Mouse (Mus musculus) cortical plate, adult 2 months (tissue): ENCODE results near the gene Olfr572. TPM values are rescaled to one million over a fixed set of nuclear protein-coding genes. Genes with fewer than 3 reads are reported as not detected.

Experiments
- H3K27ac ChIP-seq: fragments of 200-500 bp; 2 replicates; pipeline ENCODE4 v1.5.1; 2012; ENCODE audit warnings: low read length, control low read depth, inconsistent platforms; ENCODE audit not compliant: insufficient read depth
- H3K4me1 ChIP-seq: fragments of 200-500 bp; 2 replicates; pipeline ENCODE4 v1.6.1; 2011; ENCODE audit warnings: low read length; ENCODE audit not compliant: control insufficient read depth, insufficient read depth
- H3K4me3 ChIP-seq: fragments of 200-500 bp; 2 replicates; pipeline ENCODE4 v1.5.1; 2011; ENCODE audit warnings: mild to moderate bottlenecking, low read length, control low read depth; ENCODE audit not compliant: insufficient read depth
- CTCF ChIP-seq: fragments of 200-500 bp; IDR thresholded peaks from 2 replicates; pipeline ENCODE4 v1.5.1; 2011; ENCODE audit warnings: mild to moderate bottlenecking, control low read depth, low read length; ENCODE audit not compliant: insufficient read depth; ENCODE audit errors: extremely low read depth
- POLR2A ChIP-seq: fragments of 200-500 bp; IDR thresholded peaks from 2 replicates; pipeline ENCODE4 v1.6.1; 2011; ENCODE audit warnings: mild to moderate bottlenecking, low read length, control low read depth; ENCODE audit not compliant: insufficient read depth; ENCODE audit errors: extremely low read depth
- polyA plus RNA-seq: library from polyadenylated mRNA; depleted of rRNA; stranded (reverse); fragments of >200 nt; gene quantifications from 2 replicates; pipeline ENCODE4 v1.2.3, GENCODE M21; 2012; rRNA removed

Olfr572 gene
- polyA plus RNA-seq, 1 experiment: not detected

DNA sequence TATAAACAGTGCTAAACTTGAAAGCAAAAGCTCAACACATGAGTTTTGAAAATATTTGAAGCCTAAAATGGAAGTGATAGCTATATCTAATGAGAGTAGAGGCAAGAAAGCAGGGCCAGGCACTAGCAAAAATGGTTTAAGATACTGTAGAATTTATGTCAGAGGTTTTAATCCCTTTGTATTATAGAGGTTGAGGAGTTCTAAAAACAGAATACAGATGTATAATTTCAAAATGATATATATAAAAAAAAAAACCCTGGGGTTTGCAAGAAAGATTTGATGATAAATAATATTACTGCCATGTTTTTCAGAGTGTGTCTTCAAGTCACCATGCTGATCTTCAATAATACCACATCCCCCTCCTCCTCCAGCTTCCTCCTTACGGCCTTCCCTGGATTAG is 24.0 kb downstream of the Olfr572 start, which contains the start of gene Olfr574:
Gene Olfr574 (plus strand): TSS at position 301 of the 400 bp plus-strand sequence.
- Histone ChIP-seq H3K4me3 (no peak within 1 kb of the TSS), H3K4me1 (no peaks in the 10 kb centered on the region), H3K27ac (no peak within 1 kb of the TSS)
- TF ChIP-seq POLR2A (no peak), CTCF (no peak)

DNA sequence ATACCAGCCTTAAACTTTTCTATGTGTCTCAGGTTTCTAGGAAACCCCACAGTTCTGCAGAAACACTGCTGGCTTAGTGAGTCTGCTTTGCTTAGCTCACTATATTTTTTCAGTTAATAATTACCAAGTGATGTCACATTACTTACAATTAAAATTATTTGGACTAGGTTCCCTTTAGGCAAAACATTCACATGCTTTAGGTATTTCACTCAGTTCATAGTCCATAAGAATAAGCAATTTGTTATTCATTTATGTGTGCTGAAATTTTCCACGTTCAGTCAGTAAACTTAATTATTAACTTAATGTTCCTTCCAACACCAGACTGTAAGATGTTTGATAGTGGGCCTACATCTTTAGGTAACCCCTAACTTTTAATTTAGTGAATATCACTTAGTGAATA is 26.5 kb downstream of the Olfr572 start:
- no peak for TF ChIP-seq CTCF
- TF ChIP-seq POLR2A: no peak
- no peak overlapping the region for H3K27ac ChIP-seq
- H3K4me1 ChIP-seq: no peaks in the 10 kb centered on the region
- H3K4me3 ChIP-seq: no peak overlapping the region

DNA sequence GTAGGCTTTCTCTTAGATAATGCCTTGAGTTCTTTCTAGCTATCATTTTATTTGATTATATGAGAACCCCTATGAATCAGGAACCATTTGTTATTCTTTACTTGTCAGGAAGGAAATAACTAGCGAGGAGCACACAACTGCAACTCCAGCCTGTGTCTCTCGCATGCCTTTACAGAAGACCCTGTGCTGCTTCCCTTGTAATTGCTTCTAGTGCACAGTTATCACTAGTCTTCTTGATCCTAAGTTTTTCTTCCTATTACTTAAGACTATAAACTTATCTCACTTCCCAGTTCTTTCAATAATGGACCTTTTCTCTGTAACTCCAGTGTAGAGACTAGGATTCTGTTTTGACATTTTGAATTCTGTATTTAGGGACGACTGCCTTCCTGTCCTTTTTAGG is 33.9 kb downstream of the Olfr572 start:
- no peak for TF ChIP-seq CTCF
- Histone ChIP-seq H3K27ac (no peak overlapping the region), H3K4me3 (no peak overlapping the region), H3K4me1 (no peaks in the 10 kb centered on the region)

GRCm38 (mm10) chr7:102958593-102958992 is 34.4 kb downstream of the Olfr572 start, which contains the start of gene Olfr575:
Gene Olfr575, minus strand, starts transcription at chr7:102958775.
- Histone ChIP-seq H3K4me1 (no peaks in the 10 kb centered on the region), H3K4me3 (no peak within 1 kb of the TSS), H3K27ac (no peak within 1 kb of the TSS)
- no peak for TF ChIP-seq CTCF
- TF ChIP-seq POLR2A: no peak

DNA sequence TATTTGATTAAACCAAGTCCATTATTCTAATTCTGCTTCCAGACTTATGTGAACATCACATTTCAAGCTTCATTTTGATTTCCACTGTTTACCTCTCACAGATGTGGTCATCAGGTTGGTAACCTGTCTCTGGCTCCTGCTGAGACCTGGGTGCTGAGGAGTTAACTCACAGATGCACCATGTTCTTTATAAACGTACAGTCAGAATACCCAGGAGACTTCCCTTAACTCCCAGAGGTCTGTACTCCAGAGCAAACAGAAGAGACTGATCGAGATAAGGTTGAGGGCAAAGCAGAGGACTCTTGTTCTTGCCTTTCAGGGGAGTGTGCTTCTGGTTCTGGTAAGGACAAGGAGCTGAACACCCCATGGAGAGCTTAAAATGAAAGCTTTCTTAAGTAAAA is 38.2 kb downstream of the Olfr572 start, which contains the start of gene Olfr576:
Gene Olfr576 (plus strand): TSS at position 301 of the 400 bp plus-strand sequence.
- H3K4me1 ChIP-seq: no peaks in the 10 kb centered on the region
- no peak within 1 kb of the TSS for H3K4me3 ChIP-seq
- TF ChIP-seq POLR2A (no peak), CTCF (no peak)
- no peak within 1 kb of the TSS for H3K27ac ChIP-seq

GRCm38 (mm10) chr7:102974399-102974798 is 50.2 kb downstream of the Olfr572 start:
- 0 out of 2 replicates have a peak overlapping the region, but pooled peaks have one; percentile 56 for H3K27ac ChIP-seq
- no peaks in the 10 kb centered on the region for H3K4me1 ChIP-seq
- no peak for TF ChIP-seq CTCF
- TF ChIP-seq POLR2A: no peak
- no peak overlapping the region for H3K4me3 ChIP-seq

DNA sequence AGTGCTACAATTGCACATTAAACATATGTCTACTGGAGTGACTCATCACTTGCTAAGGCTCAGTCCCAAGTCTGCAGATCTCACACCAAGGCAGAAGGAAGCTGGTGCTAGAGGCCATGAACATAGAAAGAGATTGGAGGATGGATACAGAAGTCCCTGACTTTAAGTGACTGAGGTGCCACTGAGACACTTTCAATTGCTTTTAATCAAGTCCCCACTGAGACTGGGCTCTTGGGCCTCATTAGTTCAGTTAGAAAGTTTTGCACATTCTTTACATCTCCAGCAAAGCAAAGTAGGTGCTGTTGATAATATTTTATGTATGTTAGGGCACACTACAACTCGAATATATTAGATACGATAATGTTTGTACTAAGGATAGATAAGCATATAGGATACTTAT is 51.6 kb downstream of the Olfr572 start, which contains the start of gene Olfr577:
Gene Olfr577 (minus strand): TSS at position 101 of the 400 bp plus-strand sequence.
- Histone ChIP-seq H3K4me3 (no peak within 1 kb of the TSS), H3K27ac (no peak within 1 kb of the TSS), H3K4me1 (no peaks in the 10 kb centered on the region)
- no peak for TF ChIP-seq CTCF
- TF ChIP-seq POLR2A: no peak

Other genes with a start within 250 kb of the Olfr572 start
- gene Trim68, start 237.1 kb upstream of the Olfr572 start, polyA plus RNA-seq: 15.8 and 16.8 TPM in 2 replicates
- 0.09 and 0.10 TPM in 2 replicates for gene Olfr557, start 228.5 kb upstream of the Olfr572 start, polyA plus RNA-seq
- 0.40 and 0.47 TPM in 2 replicates for gene Olfr558, start 222.2 kb upstream of the Olfr572 start, polyA plus RNA-seq
- not detected in 2 replicates for gene Olfr33, start 205.3 kb upstream of the Olfr572 start, polyA plus RNA-seq
- not detected in 2 replicates for gene Olfr559, start 196.9 kb upstream of the Olfr572 start, polyA plus RNA-seq
- gene Olfr560, start 165.0 kb upstream of the Olfr572 start, polyA plus RNA-seq: 0.23 and 0.36 TPM in 2 replicates
- gene Olfr78, start 164.9 kb upstream of the Olfr572 start, polyA plus RNA-seq: 4.7 TPM in 2 replicates
- gene Olfr561, start 153.2 kb upstream of the Olfr572 start, polyA plus RNA-seq: 0.08 TPM in 1 of 2 replicates, not detected in the other
- not detected in 2 replicates for gene Olfr564, start 120.9 kb upstream of the Olfr572 start, polyA plus RNA-seq
- not detected in 2 replicates for gene Olfr566, start 65.6 kb upstream of the Olfr572 start, polyA plus RNA-seq
- gene Olfr568, start 47.3 kb upstream of the Olfr572 start, polyA plus RNA-seq: not detected in 2 replicates
- not detected in 2 replicates for gene Olfr569, start 33.5 kb upstream of the Olfr572 start, polyA plus RNA-seq
- gene Olfr570, start 29.8 kb upstream of the Olfr572 start, polyA plus RNA-seq: not detected in 2 replicates
- not detected in 2 replicates for gene Olfr571, start 6.9 kb upstream of the Olfr572 start, polyA plus RNA-seq
- not detected in 2 replicates for gene Olfr573-ps1, start 18.2 kb downstream of the Olfr572 start, polyA plus RNA-seq
- gene Olfr574, start 24.1 kb downstream of the Olfr572 start, polyA plus RNA-seq: not detected in 2 replicates
- gene Olfr575, start 34.4 kb downstream of the Olfr572 start, polyA plus RNA-seq: not detected in 2 replicates
- not detected in 2 replicates for gene Olfr576, start 38.3 kb downstream of the Olfr572 start, polyA plus RNA-seq
- not detected in 2 replicates for gene Olfr577, start 51.5 kb downstream of the Olfr572 start, polyA plus RNA-seq
- gene Olfr578, start 64.9 kb downstream of the Olfr572 start, polyA plus RNA-seq: not detected in 2 replicates
- not detected in 2 replicates for gene Olfr582, start 113.6 kb downstream of the Olfr572 start, polyA plus RNA-seq
- gene Olfr583, start 126.9 kb downstream of the Olfr572 start, polyA plus RNA-seq: not detected in 2 replicates
- not detected in 2 replicates for gene Olfr584, start 157.5 kb downstream of the Olfr572 start, polyA plus RNA-seq
- gene Olfr585, start 173.3 kb downstream of the Olfr572 start, polyA plus RNA-seq: not detected in 2 replicates
- not detected in 2 replicates for gene Olfr586, start 201.2 kb downstream of the Olfr572 start, polyA plus RNA-seq
- gene Olfr588-ps1, start 216.5 kb downstream of the Olfr572 start, polyA plus RNA-seq: not detected in 2 replicates
- not detected in 2 replicates for gene Olfr589, start 231.9 kb downstream of the Olfr572 start, polyA plus RNA-seq